Mouse (Mus musculus) stomach, embryonic 15.5 days (tissue): ENCODE results near the gene Glg1. TPM values are rescaled to one million over a fixed set of nuclear protein-coding genes. Genes with fewer than 3 reads are reported as not detected.

Experiments used
- ATAC-seq: fragments of 200-750 bp; cut with Nextera tagmentation; 2 replicates; pipeline ENCODE4 v1.8.0; 2017; ENCODE audit warnings: low read depth, moderate number of reproducible peaks, moderate TSS enrichment; ENCODE audit not compliant: insufficient read depth, low FRiP score
- H3K27ac ChIP-seq: fragments of 300-500 bp; sonication (generic); 2 replicates; pipeline ENCODE4 v1.5.1; 2015; ENCODE audit warnings: mild to moderate bottlenecking, inconsistent platforms
- H3K27me3 ChIP-seq: fragments of 300-500 bp; sonication (generic); replicated peaks from 2 replicates; pipeline ENCODE4 v1.6.1; 2015; ENCODE audit warnings: inconsistent platforms
- H3K36me3 ChIP-seq: fragments of 300-500 bp; sonication (generic); 2 replicates; pipeline ENCODE4 v1.6.1; 2015; ENCODE audit warnings: inconsistent platforms
- H3K4me1 ChIP-seq: fragments of 300-500 bp; sonication (generic); 2 replicates; pipeline ENCODE4 v1.6.1; 2015; ENCODE audit warnings: inconsistent platforms
- H3K4me2 ChIP-seq: fragments of 300-500 bp; sonication (generic); 2 replicates; pipeline ENCODE4 v1.6.1; 2015; ENCODE audit warnings: mild to moderate bottlenecking, inconsistent platforms
- H3K4me3 ChIP-seq: fragments of 300-500 bp; sonication (generic); replicated peaks from 2 replicates; pipeline ENCODE4 v1.5.1; 2015; ENCODE audit warnings: inconsistent platforms
- H3K9ac ChIP-seq: fragments of 300-500 bp; sonication (generic); 2 replicates; pipeline ENCODE4 v1.6.1; 2015; ENCODE audit warnings: inconsistent platforms
- H3K9me3 ChIP-seq: fragments of 300-500 bp; sonication (generic); 2 replicates; pipeline ENCODE4 v1.6.1; 2016; ENCODE audit warnings: inconsistent platforms
- WGBS: fragments of 180-500 bp; shearing (Covaris S2); methylation state at CpG from one replicate; pipeline ENCODE4 v1.1.7; 2015; 5-methylcytosine and 5-hydroxymethylcytosine counted together
- microRNA-seq: library from miRNA; unstranded; fragments of <30 nt; microRNA quantifications from one replicate; pipeline ENCODE4, GENCODE M21; 2016
- polyA plus RNA-seq: library from polyadenylated mRNA; unstranded; fragments of >200 nt; fragmentation: Nextera tagmentation; extraction: Ambion mirVana; gene quantifications from 2 replicates; pipeline ENCODE4 v1.2.1, GENCODE M21; 2015

The Glg1 gene
- polyA plus RNA-seq, 1 experiment from 2014 or later, result 63.4 TPM

DNA sequence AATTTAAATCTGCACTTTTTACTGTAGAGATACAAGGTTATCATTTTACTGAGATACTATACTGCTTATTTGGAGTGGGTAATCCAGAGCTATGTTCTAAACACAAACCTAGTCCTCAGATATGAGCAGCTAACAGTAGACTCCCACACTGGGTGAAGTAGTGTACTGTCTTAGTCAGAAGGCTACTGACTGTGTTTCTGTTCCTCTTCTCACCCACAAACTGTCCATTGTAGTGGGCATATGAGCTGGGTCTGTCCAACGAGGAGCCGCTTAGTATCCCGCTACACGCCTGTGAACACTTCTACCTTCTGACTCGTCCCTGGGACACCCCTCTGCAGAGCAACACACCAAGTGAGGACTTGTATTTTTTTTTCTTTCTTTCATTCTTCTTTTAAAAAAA lies 144.1 kb downstream of the Glg1 start:
- Histone ChIP-seq H3K27me3 (no peaks in the 10 kb centered on the region), H3K4me1 (no peaks in the 10 kb centered on the region), H3K4me2 (no peak overlapping the region), H3K9me3 (no peaks in the 10 kb centered on the region), H3K9ac (no peak overlapping the region), H3K36me3 (0 out of 2 replicates have a peak, but pooled peaks cover 7% of the 10 kb centered on the region), H3K4me3 (no peak overlapping the region), H3K27ac (no peak overlapping the region)
- ATAC-seq, result no peak
- WGBS, result 93% methylated on average over 5 of the region's 5 CpGs

Small RNA genes within 50 kb of the gene (microRNA-seq; reads per million reads assigned to microRNA genes)
- not detected for gene Gm23193

Other genes with a start within 250 kb of the Glg1 start
- 6.4 and 6.9 TPM in 2 replicates for gene Ddx19b, start 227.5 kb downstream of the Glg1 start, polyA plus RNA-seq
- gene Aars, start 226.1 kb downstream of the Glg1 start, polyA plus RNA-seq, result 51.1 and 52.4 TPM in 2 replicates
- gene Exosc6, start 202.9 kb downstream of the Glg1 start, polyA plus RNA-seq, result 17.7 and 20.5 TPM in 2 replicates
- gene Clec18a, start 166.8 kb downstream of the Glg1 start, polyA plus RNA-seq, result not detected in 2 replicates
- gene Pdpr, start 164.6 kb downstream of the Glg1 start, polyA plus RNA-seq, result 8.6 and 9.6 TPM in 2 replicates
- 45.2 and 52.3 TPM in 2 replicates for gene Rfwd3, start 41.0 kb upstream of the Glg1 start, polyA plus RNA-seq
- 2.4 TPM in 2 replicates for gene Mlkl, start 79.0 kb upstream of the Glg1 start, polyA plus RNA-seq
- 4.3 TPM in 2 replicates for gene Fa2h, start 134.6 kb upstream of the Glg1 start, polyA plus RNA-seq